Comparison of ENCODE assay signal across 37 mouse cellular contexts in genomic region chr17:86938683-86939082, GRCm38 (mm10). TPM values are rescaled to one million over a fixed set of nuclear protein-coding genes. Genes with fewer than 3 reads are reported as not detected.
"Had no signal": no experiment of that assay in that cellular context is flagged by ENCODE, and none has a peak within 500 bp of the region (broad histone marks: within the 10 kb centered on the region; RNA-seq: fewer than 3 reads in every experiment).

No protein-coding gene starts in this region.

- DNase-seq: forebrain, postnatal 0 days; gastrocnemius, postnatal 14 days; gastrocnemius, postnatal 36 days; heart, adult 18-20 months; heart, postnatal 10 days; heart, postnatal 4 days; kidney, postnatal 14 days; kidney, postnatal 4 days; left cerebral cortex, postnatal 4 days had no signal

- H3K9ac ChIP-seq: hindbrain, embryonic 12.5 days; intestine, embryonic 15.5 days; limb, embryonic 13.5 days; limb, embryonic 15.5 days; liver, embryonic 12.5 days; liver, embryonic 14.5 days had no signal

- H3K27me3 ChIP-seq: intestine, embryonic 15.5 days had no signal

- H3K27ac ChIP-seq: heart, embryonic 10.5 days; hindbrain, embryonic 12.5 days; kidney, embryonic 15.5 days; limb, embryonic 13.5 days; liver, embryonic 12.5 days; liver, embryonic 14.5 days had no signal

- ATAC-seq: inflammation-experienced regulatory T-cells, adult 6 months; liver, embryonic 12.5 days had no signal

- H3K36me3 ChIP-seq: heart, embryonic 10.5 days; heart, embryonic 12.5 days; hindbrain, embryonic 10.5 days; hindbrain, embryonic 12.5 days; intestine, embryonic 15.5 days; kidney, embryonic 15.5 days; limb, embryonic 13.5 days; limb, embryonic 15.5 days; liver, embryonic 12.5 days had no signal

- H3K4me3 ChIP-seq: liver, embryonic 12.5 days had no signal

- H3K9me3 ChIP-seq: heart, embryonic 10.5 days; heart, embryonic 12.5 days; hindbrain, embryonic 10.5 days; hindbrain, embryonic 12.5 days; intestine, embryonic 15.5 days; kidney, embryonic 15.5 days; limb, embryonic 13.5 days; limb, embryonic 15.5 days; liver, embryonic 12.5 days had no signal

RNA-seq across cellular contexts. Expression of gene Atp6v1e2, which starts 9.0 kb away (rescaled TPM):
- total RNA-seq: forebrain, postnatal 0 days; gastrocnemius, adult 18-20 months; gastrocnemius, adult 8-10 months; gastrocnemius, postnatal 14 days; gastrocnemius, postnatal 36 days; heart, adult 18-20 months; heart, adult 8-10 months; heart, postnatal 10 days; heart, postnatal 25 days; heart, postnatal 4 days; layer of hippocampus, adult 2 months; left cerebral cortex, adult 8-10 months; left cerebral cortex, postnatal 10 days; left cerebral cortex, postnatal 4 days; liver, adult 2 months had no signal
- polyA plus RNA-seq: heart, embryonic 10.5 days; heart, embryonic 12.5 days; heart, embryonic 14.5 days; heart, embryonic 16.5 days; hindbrain, embryonic 10.5 days; hindbrain, embryonic 12.5 days; hindbrain, embryonic 14.5 days; inflammation-experienced regulatory T-cells, adult 6 months; intestine, embryonic 15.5 days; intestine, postnatal 0 days; kidney, embryonic 15.5 days; limb, embryonic 11.5 days; limb, embryonic 13.5 days; limb, embryonic 15.5 days; liver, adult 2 months; liver, embryonic 12.5 days; liver, embryonic 14.5 days had no signal

RNA-seq across cellular contexts. Expression of gene Tmem247, which starts 21.5 kb away (rescaled TPM):
- total RNA-seq: forebrain, postnatal 0 days; gastrocnemius, adult 18-20 months; gastrocnemius, adult 8-10 months; gastrocnemius, postnatal 14 days; gastrocnemius, postnatal 36 days; heart, adult 18-20 months; heart, adult 8-10 months; heart, postnatal 10 days; heart, postnatal 25 days; heart, postnatal 4 days; layer of hippocampus, adult 2 months; layer of hippocampus, postnatal 10 days; layer of hippocampus, postnatal 25 days; left cerebral cortex, adult 8-10 months; left cerebral cortex, postnatal 10 days; left cerebral cortex, postnatal 25 days; left cerebral cortex, postnatal 4 days; liver, adult 2 months had no signal
- polyA plus RNA-seq: forebrain, postnatal 0 days; heart, embryonic 10.5 days; heart, embryonic 12.5 days; heart, embryonic 14.5 days; heart, embryonic 16.5 days; hindbrain, embryonic 10.5 days; hindbrain, embryonic 12.5 days; hindbrain, embryonic 14.5 days; hindbrain, embryonic 16.5 days; inflammation-experienced regulatory T-cells, adult 6 months; intestine, embryonic 15.5 days; intestine, postnatal 0 days; kidney, embryonic 15.5 days; limb, embryonic 11.5 days; limb, embryonic 13.5 days; limb, embryonic 15.5 days; liver, adult 2 months; liver, embryonic 12.5 days; liver, embryonic 14.5 days had no signal
